Mouse (Mus musculus) limb, embryonic 14.5 days (tissue): ENCODE data around the gene Cenph. TPM values are rescaled to one million over a fixed set of nuclear protein-coding genes. Genes with fewer than 3 reads are reported as not detected.
"Not testable (repeated sequence)": the region's sequence is repeated elsewhere in the genome, so short reads cannot be mapped to it uniquely, and the experiment has no call there.

ENCODE experiments used
- ATAC-seq: fragments of 200-750 bp; cut with Nextera tagmentation; 2 replicates; pipeline ENCODE4 v1.8.0; 2017; ENCODE audit warnings: low read depth, moderate number of reproducible peaks, moderate TSS enrichment; ENCODE audit not compliant: low FRiP score
- DNase-seq: peaks from one replicate; pipeline ENCODE4 v3.0.0-alpha.2; 2015; ENCODE audit warnings: low spot score
- H3K27ac ChIP-seq: fragments of 300-500 bp; sonication (generic); replicated peaks from 2 replicates; pipeline ENCODE4 v1.5.1; 2014; ENCODE audit warnings: low read depth, mild to moderate bottlenecking, low read length, moderate library complexity, mixed read lengths
- H3K27me3 ChIP-seq: fragments of 300-500 bp; sonication (generic); 2 replicates; pipeline ENCODE4 v1.6.1; 2014; ENCODE audit warnings: low read length, mixed read lengths; ENCODE audit not compliant: control insufficient read depth, insufficient read depth
- H3K36me3 ChIP-seq: fragments of 300-500 bp; sonication (generic); 2 replicates; pipeline ENCODE4 v1.6.1; 2014; ENCODE audit warnings: mild to moderate bottlenecking, low read length, moderate library complexity, mixed read lengths; ENCODE audit not compliant: control insufficient read depth, insufficient read depth
- H3K4me1 ChIP-seq: fragments of 300-500 bp; sonication (generic); 2 replicates; pipeline ENCODE4 v1.6.1; 2014; ENCODE audit warnings: antibody characterized with exemption, low read length, mixed read lengths; ENCODE audit not compliant: control insufficient read depth, insufficient read depth
- H3K4me2 ChIP-seq: fragments of 300-500 bp; sonication (generic); replicated peaks from 2 replicates; pipeline ENCODE4 v1.6.1; 2014; ENCODE audit warnings: low read depth, mild to moderate bottlenecking, low read length, moderate library complexity; ENCODE audit not compliant: severe bottlenecking
- H3K4me3 ChIP-seq: fragments of 300-500 bp; sonication (generic); replicated peaks from 2 replicates; pipeline ENCODE4 v1.5.1; 2014; ENCODE audit warnings: low read length
- H3K9ac ChIP-seq: fragments of 300-500 bp; sonication (generic); 2 replicates; pipeline ENCODE4 v1.6.1; 2014; ENCODE audit warnings: mild to moderate bottlenecking, low read depth, low read length, moderate library complexity; ENCODE audit not compliant: severe bottlenecking
- H3K9me3 ChIP-seq: fragments of 300-500 bp; sonication (generic); 2 replicates; pipeline ENCODE4 v1.6.1; 2016; ENCODE audit warnings: low read length; ENCODE audit not compliant: control insufficient read depth
- POLR2A ChIP-seq: fragments of 200-500 bp; IDR thresholded peaks from 2 replicates; pipeline ENCODE4 v1.8.0; 2012; ENCODE audit warnings: inconsistent platforms, mild to moderate bottlenecking, moderate library complexity, borderline replicate concordance; ENCODE audit not compliant: insufficient read depth, insufficient read length; ENCODE audit errors: extremely low read depth
- WGBS: fragments of 180-500 bp; shearing (Covaris S2); extraction: QIAGEN DNeasy Blood & Tissue Kit; methylation state at CpG from one replicate; pipeline ENCODE4 v1.1.7; 2014; 5-methylcytosine and 5-hydroxymethylcytosine counted together
- polyA plus RNA-seq, 2 experiments: library from polyadenylated mRNA; depleted of rRNA in 1 of 2; stranded (reverse) in 1 of 2; unstranded in 1 of 2; fragments of >200 nt; fragmentation: Nextera tagmentation in 1 of 2; extraction: Ambion mirVana in 1 of 2; gene quantifications; 2 replicates each; pipeline versions ENCODE4 v1.2.1 to v1.2.3; 2012 to 2014

Gene Cenph
- polyA plus RNA-seq, 2 experiments, result 28.5 to 29.4 TPM

- 91% methylated on average over 5 of the region's 5 CpGs for WGBS
Observed at GRCm38 (mm10) chr13:100742831-100743230, 32.9 kb downstream of the Cenph start.

GRCm38 (mm10) chr13:100732756-100733155, 42.9 kb downstream of the Cenph start:
- TF ChIP-seq POLR2A, result no peak
- 88% methylated on average over 2 of the region's 2 CpGs for WGBS
- H3K36me3 ChIP-seq, result peaks cover 27% of the 10 kb centered on the region
- H3K4me2 ChIP-seq, result no peak overlapping the region
- ATAC-seq, result no peak
- no peak for DNase-seq
- no peaks in the 10 kb centered on the region for H3K9me3 ChIP-seq
- H3K4me1 ChIP-seq, result peaks cover 8% of the 10 kb centered on the region
- no peaks in the 10 kb centered on the region for H3K27me3 ChIP-seq
- no peak overlapping the region for H3K9ac ChIP-seq
- H3K27ac ChIP-seq, result no peak overlapping the region
- no peak overlapping the region for H3K4me3 ChIP-seq

More at GRCm38 (mm10) chr13:100742831-100743230, 32.9 kb downstream of the Cenph start:
- DNase-seq (no peak), ATAC-seq (no peak)
- Histone ChIP-seq H3K27ac (no peak overlapping the region), H3K4me3 (no peak overlapping the region), H3K4me2 (no peak overlapping the region), H3K4me1 (peaks cover 3% of the 10 kb centered on the region; the same call in 1 of the 2 replicates), H3K9ac (no peak overlapping the region), H3K27me3 (no peaks in the 10 kb centered on the region), H3K9me3 (no peaks in the 10 kb centered on the region), H3K36me3 (peaks cover 3% of the 10 kb centered on the region; the same call in 1 of the 2 replicates)
- no peak for TF ChIP-seq POLR2A

DNA sequence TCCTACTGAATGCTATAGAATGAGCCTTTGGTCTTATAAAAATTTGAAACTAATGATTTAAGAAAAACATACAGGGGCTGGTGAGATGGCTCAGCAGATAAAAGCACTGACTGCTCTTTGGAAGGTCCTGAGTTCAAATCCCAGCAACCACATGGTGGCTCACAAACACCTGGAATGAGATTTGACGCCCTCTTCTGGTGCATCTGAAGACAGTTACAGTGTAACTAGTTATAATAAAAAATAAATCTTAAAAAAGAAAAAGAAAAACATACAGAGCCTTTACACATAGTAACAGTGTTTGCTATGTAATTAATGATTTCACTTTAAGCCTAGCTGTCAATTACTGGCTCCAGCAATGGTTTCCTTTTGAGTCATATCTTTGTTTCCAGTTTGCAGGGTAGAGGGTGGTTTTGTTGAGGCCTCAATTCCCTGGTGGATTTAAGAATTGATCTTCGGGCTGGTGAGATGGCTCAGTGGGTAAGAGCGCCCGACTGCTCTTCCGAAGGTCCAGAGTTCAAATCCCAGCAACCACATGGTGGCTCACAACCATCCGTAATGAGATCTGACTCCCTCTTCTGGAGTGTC, 44.1 kb downstream of the Cenph start:
- not testable (repeated sequence) for H3K9ac ChIP-seq, ATAC-seq, H3K9me3 ChIP-seq, DNase-seq, H3K27me3 ChIP-seq
- peaks cover 29% of the 10 kb centered on the region for H3K36me3 ChIP-seq
- peak overlapping the region; percentile 52; the same call in 1 of the 2 replicates for H3K4me2 ChIP-seq
- peak overlapping the region; percentile 94 for H3K27ac ChIP-seq
- peak overlapping the region; percentile 95 for H3K4me3 ChIP-seq
- peaks cover 10% of the 10 kb centered on the region for H3K4me1 ChIP-seq
- 91% methylated on average over 5 of the region's 6 CpGs for WGBS

GRCm38 (mm10) chr13:100730861-100731176, 44.9 kb downstream of the Cenph start, which contains the start of gene Cdk7:
TSS of gene Cdk7 (minus strand) at chr13:100730939.
- 0% methylated on average over 19 of the region's 19 CpGs for WGBS
- Histone ChIP-seq H3K27ac (peak within 1 kb of the TSS; percentile 94), H3K36me3 (peaks cover 24% of the 10 kb centered on the region), H3K4me3 (peak within 1 kb of the TSS; percentile 95), H3K4me2 (peak within 1 kb of the TSS; percentile 63), H3K9ac (peak within 1 kb of the TSS; percentile 96), H3K4me1 (peaks cover 13% of the 10 kb centered on the region), H3K9me3 (no peaks in the 10 kb centered on the region), H3K27me3 (no peaks in the 10 kb centered on the region)
- TF ChIP-seq POLR2A, result 0 out of 2 replicates have a peak, but pooled peaks have one; percentile 1
- DNase-seq, result peak; percentile 96
- ATAC-seq, result peak; percentile 97

DNA sequence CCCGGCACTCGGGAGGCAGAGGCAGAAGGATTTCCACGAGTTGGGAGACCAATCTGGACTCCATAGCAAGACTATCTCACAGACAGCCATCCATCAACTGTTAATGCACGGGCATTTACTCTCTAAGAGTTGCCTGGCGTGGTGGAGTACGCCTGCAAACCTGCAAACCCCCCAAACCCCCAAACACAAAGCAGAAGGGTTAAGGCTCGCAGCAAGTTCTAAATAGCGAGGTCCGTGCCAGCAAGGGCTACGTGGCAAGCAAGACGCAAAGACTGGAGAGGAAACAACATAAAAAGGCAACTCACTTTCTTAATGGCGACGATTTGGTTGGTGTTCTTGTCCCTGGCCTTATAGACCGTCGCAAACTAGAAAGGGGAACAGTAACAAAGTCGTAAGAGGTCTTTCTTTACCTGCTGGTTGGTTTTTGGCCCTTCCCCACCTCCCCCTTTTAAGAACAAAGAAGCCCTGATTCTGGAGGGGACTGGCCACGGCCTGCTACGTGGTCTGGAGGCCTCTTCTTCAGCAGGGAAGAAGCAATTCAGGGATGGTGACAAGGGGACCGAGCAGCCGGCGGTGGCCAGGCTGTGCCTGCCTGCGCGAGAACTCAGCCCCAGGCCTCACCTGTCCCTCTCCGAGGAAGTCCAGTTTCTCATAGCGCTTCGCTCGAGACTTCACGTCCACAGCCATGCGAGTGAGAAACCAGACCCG, 45.4 kb downstream of the Cenph start:
- WGBS, result 2% methylated on average over 30 of the region's 30 CpGs
- no peaks in the 10 kb centered on the region for H3K9me3 ChIP-seq
- H3K4me2 ChIP-seq, result peak overlapping the region; percentile 63
- H3K27me3 ChIP-seq, result no peaks in the 10 kb centered on the region
- H3K9ac ChIP-seq, result peak overlapping the region; percentile 96
- H3K4me3 ChIP-seq, result peak overlapping the region; percentile 95
- peaks cover 24% of the 10 kb centered on the region for H3K36me3 ChIP-seq
- DNase-seq (no peak), ATAC-seq (no peak)
- peak overlapping the region; percentile 94 for H3K27ac ChIP-seq
- peak; percentile 65; the same call in 1 of the 2 replicates for TF ChIP-seq POLR2A
- H3K4me1 ChIP-seq, result peaks cover 13% of the 10 kb centered on the region

DNA sequence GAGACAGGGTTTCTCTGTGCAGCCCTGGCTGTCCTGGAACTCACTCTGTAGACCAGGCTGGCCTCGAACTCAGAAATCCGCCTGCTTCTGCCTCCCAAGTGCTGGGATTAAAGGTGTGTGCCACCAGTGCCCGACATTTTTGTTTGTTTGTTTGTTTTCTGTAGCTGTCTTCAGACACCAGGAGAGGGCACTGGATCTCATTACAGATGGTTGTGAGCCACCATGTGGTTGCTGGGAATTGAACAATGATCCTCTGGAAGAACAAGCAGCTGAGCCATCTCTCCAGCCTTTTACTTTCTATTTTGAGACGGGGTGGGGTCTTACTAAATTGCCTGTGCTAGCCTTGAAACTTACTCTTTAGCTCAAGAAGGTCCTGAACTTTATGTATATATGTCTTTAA, 47.2 kb downstream of the Cenph start:
- not testable (repeated sequence) for H3K4me3 ChIP-seq
- 91% methylated on average over 4 of the region's 4 CpGs for WGBS
- H3K36me3 ChIP-seq, result peaks cover 26% of the 10 kb centered on the region

More for the DNA sequence above, 47.2 kb downstream of the Cenph start:
- H3K9me3 ChIP-seq, H3K4me2 ChIP-seq, ATAC-seq, H3K9ac ChIP-seq, H3K27me3 ChIP-seq, DNase-seq, H3K27ac ChIP-seq: not testable (repeated sequence)
- H3K4me1 ChIP-seq, result peaks cover 13% of the 10 kb centered on the region
